Mouse (Mus musculus): ENCODE data around the gene Rabac1.

DNA sequence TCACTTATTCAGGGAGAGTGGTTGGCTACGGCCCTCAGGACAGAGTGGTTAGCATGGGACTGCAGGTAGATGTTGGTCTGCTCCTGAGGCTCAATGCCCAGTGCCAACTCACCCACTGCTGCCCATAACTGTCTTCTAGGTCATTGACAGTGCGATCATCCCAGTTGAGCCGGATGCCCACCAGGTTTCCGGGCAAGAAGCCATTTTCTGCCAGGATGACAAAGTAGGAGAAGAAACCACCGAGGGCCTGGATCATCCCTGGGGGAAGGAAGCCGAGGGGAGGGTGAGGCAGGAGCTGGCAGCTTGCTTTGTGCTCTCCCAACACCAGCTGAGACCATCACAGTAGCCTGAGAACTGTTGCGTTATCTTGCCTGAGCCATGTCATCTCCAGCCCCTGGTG, 7.9 kb upstream of the Rabac1 start:
- TF ChIP-seq CTCF (IDR thresholded peaks at IDR 0.05; ENCODE audit: insufficient read depth, low read length) = no peak
- TF ChIP-seq POLR2A (IDR thresholded peaks at IDR 0.05; ENCODE audit: borderline replicate concordance, extremely low read depth, low read depth, low read length) = no peak
